8 mouse cellular contexts compared by ENCODE assay signal in the genomic region with DNA sequence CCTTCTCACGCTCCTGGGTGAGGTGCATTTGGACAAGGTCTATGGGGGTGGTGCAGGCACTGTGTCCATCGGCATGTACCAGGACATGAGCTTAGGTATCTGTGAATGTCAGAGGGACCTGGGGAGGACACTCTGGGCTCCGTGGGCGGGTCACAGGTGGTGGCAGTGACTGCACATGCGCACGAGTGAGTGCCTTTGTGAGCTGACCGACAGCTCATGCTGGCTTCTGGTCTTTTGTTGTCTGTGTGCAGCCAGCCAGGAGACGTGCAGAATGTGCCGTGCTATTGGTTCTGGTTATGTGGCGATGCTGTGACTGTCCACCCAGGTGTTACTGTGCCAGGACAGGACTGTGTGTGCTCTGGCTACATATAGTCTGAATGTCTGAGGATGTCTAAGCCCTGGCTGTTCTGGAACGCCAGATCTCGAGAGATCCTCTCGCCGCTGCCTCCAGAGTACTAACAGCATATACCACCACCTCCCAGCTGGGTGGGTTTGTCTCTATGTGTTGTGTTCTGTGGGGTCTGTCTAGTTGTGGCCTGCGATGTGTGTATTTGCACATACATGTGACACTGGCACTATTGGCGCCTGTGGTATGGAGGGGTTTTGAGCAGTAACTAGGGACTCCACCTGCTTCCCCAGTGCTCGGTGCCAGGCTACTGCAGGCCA. TPM values are rescaled to one million over a fixed set of nuclear protein-coding genes. Genes with fewer than 3 reads are reported as not detected.
DNase-seq lines count a peak whose midpoint lies in the region; ATAC-seq and TF ChIP-seq lines count a peak whose summit lies in the region.
"Had no signal": no experiment of that assay in that cellular context is flagged by ENCODE, and none has a peak within 500 bp of the region (broad histone marks: within the 10 kb centered on the region; RNA-seq: fewer than 3 reads in every experiment).

No protein-coding gene starts in this region.

- no peak for TF ChIP-seq CTCF in testis, adult 2 months (IDR thresholded peaks at IDR 0.05; ENCODE audit: control insufficient read depth, insufficient read depth, insufficient replicate concordance, low read depth, low read length)
- TF ChIP-seq CTCF in forebrain, postnatal 0 days (IDR thresholded peaks at IDR 0.05; ENCODE audit: low read depth) = no peak
- TF ChIP-seq CTCF in liver, postnatal 0 days (IDR thresholded peaks at IDR 0.05; ENCODE audit: low read depth) = no peak

- no peak for DNase-seq in testis, postnatal 14 days (ENCODE audit: low spot score)
- DNase-seq in forebrain, postnatal 0 days = peak; percentile 70
- DNase-seq in heart, postnatal 25 days (ENCODE audit: low spot score) = no peak
- DNase-seq in liver, postnatal 0 days = no peak
- DNase-seq in heart, postnatal 36 days = no peak

- 22% methylated on average over 17 of the region's 17 CpGs for WGBS in forebrain, postnatal 0 days
- 17% methylated on average over 17 of the region's 17 CpGs for WGBS in midbrain, embryonic 15.5 days
- WGBS in liver, postnatal 0 days (ENCODE audit: insufficient replicate concordance) = 79% methylated on average over 17 of the region's 17 CpGs

- no peaks in the 10 kb centered on the region for H3K27me3 ChIP-seq in testis, adult 2 months (ENCODE audit: control insufficient read depth, insufficient read depth, low read length)
- H3K27me3 ChIP-seq in forebrain, postnatal 0 days (ENCODE audit: insufficient read depth, low read length) = no peaks in the 10 kb centered on the region
- no peaks in the 10 kb centered on the region for H3K27me3 ChIP-seq in midbrain, embryonic 15.5 days (replicated peaks)
- no peaks in the 10 kb centered on the region for H3K27me3 ChIP-seq in liver, postnatal 0 days (ENCODE audit: insufficient read depth, low read length)

- intact Hi-C loops in heart, postnatal 25 days (cut with DNase I) = no loop called here
- intact Hi-C loops in heart, postnatal 36 days (cut with DNase I) = no loop called here

- no peaks in the 10 kb centered on the region for H3K9me3 ChIP-seq in forebrain, postnatal 0 days (ENCODE audit: low read length)
- no peaks in the 10 kb centered on the region for H3K9me3 ChIP-seq in midbrain, embryonic 15.5 days
- no peaks in the 10 kb centered on the region for H3K9me3 ChIP-seq in liver, postnatal 0 days (ENCODE audit: low read length)

- H3K4me1 ChIP-seq in testis, adult 2 months (ENCODE audit: control insufficient read depth, insufficient read depth, low read length) = peaks cover 3% of the 10 kb centered on the region
- H3K4me1 ChIP-seq in forebrain, postnatal 0 days (ENCODE audit: insufficient read depth) = peaks cover 40% of the 10 kb centered on the region
- peaks cover 68% of the 10 kb centered on the region for H3K4me1 ChIP-seq in midbrain, embryonic 15.5 days
- H3K4me1 ChIP-seq in liver, postnatal 0 days (ENCODE audit: insufficient read depth) = no peaks in the 10 kb centered on the region

- H3K4me3 ChIP-seq in testis, adult 2 months (ENCODE audit: control insufficient read depth, low read depth, low read length) = peak overlapping the region; percentile 64
- H3K4me3 ChIP-seq in forebrain, postnatal 0 days (ENCODE audit: low read depth, low read length) = no peak overlapping the region
- 0 out of 2 replicates have a peak overlapping the region, but pooled peaks have one; percentile 8 for H3K4me3 ChIP-seq in midbrain, embryonic 15.5 days
- no peak overlapping the region for H3K4me3 ChIP-seq in liver, postnatal 0 days (ENCODE audit: low read depth, low read length)

- no peaks in the 10 kb centered on the region for H3K36me3 ChIP-seq in testis, adult 2 months (ENCODE audit: control insufficient read depth, insufficient read depth, low read length)
- H3K36me3 ChIP-seq in forebrain, postnatal 0 days (ENCODE audit: insufficient read depth) = peaks cover 15% of the 10 kb centered on the region
- H3K36me3 ChIP-seq in midbrain, embryonic 15.5 days (replicated peaks) = no peaks in the 10 kb centered on the region
- H3K36me3 ChIP-seq in liver, postnatal 0 days (replicated peaks; ENCODE audit: insufficient read depth, low read length) = no peaks in the 10 kb centered on the region

- H3K9ac ChIP-seq in forebrain, postnatal 0 days = peak overlapping the region; percentile 26
- H3K9ac ChIP-seq in midbrain, embryonic 15.5 days = peak overlapping the region; percentile 18; the same call in 1 of the 2 replicates
- no peak overlapping the region for H3K9ac ChIP-seq in liver, postnatal 0 days (replicated peaks)

- ATAC-seq in forebrain, postnatal 0 days = peak; percentile 24
- peak; percentile 30 for ATAC-seq in midbrain, embryonic 15.5 days (replicated peaks)
- ATAC-seq in liver, postnatal 0 days = no peak

- no peak overlapping the region for H3K27ac ChIP-seq in testis, adult 2 months (ENCODE audit: control insufficient read depth, insufficient read depth, low read depth, low read length)
- H3K27ac ChIP-seq in forebrain, postnatal 0 days (ENCODE audit: low read depth, low read length) = peak overlapping the region; percentile 82
- H3K27ac ChIP-seq in midbrain, embryonic 15.5 days = peak overlapping the region; percentile 95
- no peak overlapping the region for H3K27ac ChIP-seq in liver, postnatal 0 days (ENCODE audit: low read depth)

- TF ChIP-seq EP300 in liver, postnatal 0 days (IDR thresholded peaks at IDR 0.05; ENCODE audit: low read depth) = no peak

- no peak for TF ChIP-seq POLR2A in testis, adult 2 months (IDR thresholded peaks at IDR 0.05; ENCODE audit: control insufficient read depth, low read depth, low read length)

- H3K4me2 ChIP-seq in forebrain, postnatal 0 days (ENCODE audit: low read depth) = peak overlapping the region; percentile 23
- H3K4me2 ChIP-seq in midbrain, embryonic 15.5 days = peak overlapping the region; percentile 35
- no peak overlapping the region for H3K4me2 ChIP-seq in liver, postnatal 0 days (ENCODE audit: low read depth, low read length)

RNA-seq across cellular contexts. Expression of gene Crocc, which starts 11.4 kb away (rescaled TPM):
- polyA plus RNA-seq in testis, adult 2 months (2012; rRNA removed) = 12.5 and 15.8 TPM in 2 replicates
- total RNA-seq in forebrain, postnatal 0 days (2014; rRNA removed) = 29.9 and 43.0 TPM in 2 replicates
- 3.5 and 3.8 TPM in 2 replicates for polyA plus RNA-seq in forebrain, postnatal 0 days (2015; fragmentation: Nextera tagmentation; extraction: Ambion mirVana)
- 7.0 and 8.9 TPM in 2 replicates for polyA plus RNA-seq in midbrain, embryonic 15.5 days (2015; fragmentation: Nextera tagmentation; extraction: Ambion mirVana)
- 1 to 10 TPM; 5.1 to 5.4 TPM for total RNA-seq in heart, postnatal 25 days (2021)
- polyA plus RNA-seq in liver, postnatal 0 days (2015; fragmentation: Nextera tagmentation; extraction: Ambion mirVana) = 0.32 and 0.47 TPM in 2 replicates
- total RNA-seq in heart, postnatal 36 days (2021) = 1 to 10 TPM; 4.3 to 5.5 TPM

RNA-seq across cellular contexts. Expression of gene Necap2, which starts 29.2 kb away (rescaled TPM):
- 27.3 and 30.1 TPM in 2 replicates for polyA plus RNA-seq in testis, adult 2 months (2012; rRNA removed)
- 49.6 and 51.1 TPM in 2 replicates for total RNA-seq in forebrain, postnatal 0 days (2014; rRNA removed)
- 38.9 and 43.0 TPM in 2 replicates for polyA plus RNA-seq in forebrain, postnatal 0 days (2015; fragmentation: Nextera tagmentation; extraction: Ambion mirVana)
- 55.9 and 56.0 TPM in 2 replicates for polyA plus RNA-seq in midbrain, embryonic 15.5 days (2015; fragmentation: Nextera tagmentation; extraction: Ambion mirVana)
- total RNA-seq in heart, postnatal 25 days (2021) = 10 to 100 TPM; 17.2 TPM
- 47.1 and 53.0 TPM in 2 replicates for polyA plus RNA-seq in liver, postnatal 0 days (2015; fragmentation: Nextera tagmentation; extraction: Ambion mirVana)
- 10 to 100 TPM; 17.2 to 18.1 TPM for total RNA-seq in heart, postnatal 36 days (2021)

RNA-seq across cellular contexts. Expression of gene Mfap2, which starts 38.7 kb away (rescaled TPM):
- 2.3 and 4.7 TPM in 2 replicates for polyA plus RNA-seq in testis, adult 2 months (2012; rRNA removed)
- 22.2 and 25.1 TPM in 2 replicates for total RNA-seq in forebrain, postnatal 0 days (2014; rRNA removed)
- 124 and 148 TPM in 2 replicates for polyA plus RNA-seq in forebrain, postnatal 0 days (2015; fragmentation: Nextera tagmentation; extraction: Ambion mirVana)
- 153 and 181 TPM in 2 replicates for polyA plus RNA-seq in midbrain, embryonic 15.5 days (2015; fragmentation: Nextera tagmentation; extraction: Ambion mirVana)
- total RNA-seq in heart, postnatal 25 days (2021) = 1 to 10 TPM; 6.7 to 6.9 TPM
- polyA plus RNA-seq in liver, postnatal 0 days (2015; fragmentation: Nextera tagmentation; extraction: Ambion mirVana) = 14.1 and 14.6 TPM in 2 replicates
- 1 to 10 TPM; 4.0 to 4.3 TPM for total RNA-seq in heart, postnatal 36 days (2021)
- total RNA-seq: megakaryocyte-erythroid progenitor cell, adult 5-6 weeks had no signal

RNA-seq across cellular contexts. Expression of gene Spata21, which starts 39.2 kb away (rescaled TPM):
- polyA plus RNA-seq in testis, adult 2 months (2012; rRNA removed) = 518 and 561 TPM in 2 replicates
- 0.08 and 0.67 TPM in 2 replicates for total RNA-seq in forebrain, postnatal 0 days (2014; rRNA removed)
- 0.31 and 0.68 TPM in 2 replicates for polyA plus RNA-seq in forebrain, postnatal 0 days (2015; fragmentation: Nextera tagmentation; extraction: Ambion mirVana)
- 0.27 and 0.87 TPM in 2 replicates for polyA plus RNA-seq in midbrain, embryonic 15.5 days (2015; fragmentation: Nextera tagmentation; extraction: Ambion mirVana)
- total RNA-seq in heart, postnatal 25 days (2021) = not detected
- polyA plus RNA-seq in liver, postnatal 0 days (2015; fragmentation: Nextera tagmentation; extraction: Ambion mirVana) = not detected in 2 replicates
- not detected for total RNA-seq in heart, postnatal 36 days (2021)
- total RNA-seq: megakaryocyte-erythroid progenitor cell, adult 5-6 weeks had no signal

Comparison
In these comparisons a context has a peak if more than half of its experiments do, and no peak if none do; other contexts are left out.
1. H3K27ac ChIP-seq: peak in forebrain, postnatal 0 days (single experiment) and midbrain, embryonic 15.5 days (single experiment); none in testis, adult 2 months (single experiment) and liver, postnatal 0 days (single experiment).
2. H3K4me3 ChIP-seq: peak in testis, adult 2 months (single experiment) and midbrain, embryonic 15.5 days (single experiment); none in forebrain, postnatal 0 days (single experiment) and liver, postnatal 0 days (single experiment).